25 mouse cellular contexts compared by ENCODE assay signal in genomic region chr14:29018316-29019000, GRCm38 (mm10). TPM values are rescaled to one million over a fixed set of nuclear protein-coding genes. Genes with fewer than 3 reads are reported as not detected.
DNase-seq lines count a peak whose midpoint lies in the region; ATAC-seq and TF ChIP-seq lines count a peak whose summit lies in the region.
"Had no signal": no experiment of that assay in that cellular context is flagged by ENCODE, and none has a peak within 500 bp of the region (broad histone marks: within the 10 kb centered on the region; RNA-seq: fewer than 3 reads in every experiment).

No protein-coding gene starts in this region.

- H3K36me3 ChIP-seq in forebrain, embryonic 10.5 days (replicated peaks), result no peaks in the 10 kb centered on the region
- H3K36me3 ChIP-seq in forebrain, postnatal 0 days (ENCODE audit: insufficient read depth), result no peaks in the 10 kb centered on the region
- no peaks in the 10 kb centered on the region for H3K36me3 ChIP-seq in heart, embryonic 11.5 days (ENCODE audit: control insufficient read depth, insufficient read depth, low read length)
- no peaks in the 10 kb centered on the region for H3K36me3 ChIP-seq in hindbrain, embryonic 11.5 days (ENCODE audit: control insufficient read depth, insufficient read depth, low read length)
- H3K36me3 ChIP-seq in hindbrain, embryonic 14.5 days (replicated peaks; ENCODE audit: control insufficient read depth, insufficient read depth), result no peaks in the 10 kb centered on the region
- H3K36me3 ChIP-seq in heart, postnatal 0 days (replicated peaks; ENCODE audit: control insufficient read depth, insufficient read depth, low read length), result no peaks in the 10 kb centered on the region
- H3K36me3 ChIP-seq: kidney, embryonic 15.5 days; lung, embryonic 15.5 days had no signal

- no peaks in the 10 kb centered on the region for H3K9me3 ChIP-seq in forebrain, embryonic 10.5 days
- no peaks in the 10 kb centered on the region for H3K9me3 ChIP-seq in forebrain, postnatal 0 days (ENCODE audit: low read length)
- no peaks in the 10 kb centered on the region for H3K9me3 ChIP-seq in heart, embryonic 11.5 days (replicated peaks; ENCODE audit: control insufficient read depth, low read length)
- H3K9me3 ChIP-seq in hindbrain, embryonic 11.5 days (ENCODE audit: control insufficient read depth, low read length), result no peaks in the 10 kb centered on the region
- no peaks in the 10 kb centered on the region for H3K9me3 ChIP-seq in hindbrain, embryonic 14.5 days (ENCODE audit: control insufficient read depth, low read length)
- no peaks in the 10 kb centered on the region for H3K9me3 ChIP-seq in heart, postnatal 0 days (replicated peaks; ENCODE audit: control insufficient read depth, low read length)
- H3K9me3 ChIP-seq: kidney, embryonic 15.5 days; lung, embryonic 15.5 days had no signal

- DNase-seq in forebrain, embryonic 10.5 days (ENCODE audit: extremely low spot score, low spot score), result no peak
- no peak for DNase-seq in forebrain, postnatal 0 days
- no peak for DNase-seq in heart, postnatal 14 days
- DNase-seq in hindbrain, embryonic 11.5 days (ENCODE audit: low spot score), result no peak
- no peak for DNase-seq in hindbrain, embryonic 14.5 days (ENCODE audit: low spot score)
- no peak for DNase-seq in heart, postnatal 0 days (ENCODE audit: low spot score)
- no peak for DNase-seq in cerebellum, postnatal 10 days
- DNase-seq: cerebellum, adult 2 months; cerebellum, postnatal 36 days; kidney, adult 11 months; lung, postnatal 36 days; thymus, adult 18-20 months; thymus, postnatal 36 days had no signal

- WGBS in forebrain, embryonic 10.5 days, result 24% methylated on average over 7 of the region's 7 CpGs
- WGBS in forebrain, postnatal 0 days, result 27% methylated on average over 7 of the region's 7 CpGs
- WGBS in heart, embryonic 11.5 days (ENCODE audit: insufficient replicate concordance), result 39% methylated on average over 7 of the region's 7 CpGs
- WGBS in hindbrain, embryonic 11.5 days, result 26% methylated on average over 7 of the region's 7 CpGs
- 28% methylated on average over 7 of the region's 7 CpGs for WGBS in hindbrain, embryonic 14.5 days
- WGBS in heart, postnatal 0 days, result 31% methylated on average over 7 of the region's 7 CpGs

- no peak for ATAC-seq in forebrain, postnatal 0 days
- ATAC-seq in heart, embryonic 11.5 days (replicated peaks; ENCODE audit: insufficient number of reproducible peaks, low FRiP score, low TSS enrichment), result no peak
- ATAC-seq in hindbrain, embryonic 11.5 days (ENCODE audit: low FRiP score), result no peak
- ATAC-seq in hindbrain, embryonic 14.5 days (ENCODE audit: low FRiP score), result no peak
- ATAC-seq in heart, postnatal 0 days (ENCODE audit: insufficient read depth, low read depth), result no peak
- ATAC-seq: CD4-positive, CD25-positive, alpha-beta regulatory T cell, adult 4 months had no signal

- H3K27me3 ChIP-seq in forebrain, embryonic 10.5 days (ENCODE audit: poor library complexity, severe bottlenecking), result peaks cover 46% of the 10 kb centered on the region
- H3K27me3 ChIP-seq in forebrain, postnatal 0 days (ENCODE audit: insufficient read depth, low read length), result no peaks in the 10 kb centered on the region
- no peaks in the 10 kb centered on the region for H3K27me3 ChIP-seq in heart, embryonic 11.5 days (ENCODE audit: control insufficient read depth, insufficient read depth, low read length)
- no peaks in the 10 kb centered on the region for H3K27me3 ChIP-seq in hindbrain, embryonic 11.5 days (ENCODE audit: control insufficient read depth, insufficient read depth, low read length)
- no peaks in the 10 kb centered on the region for H3K27me3 ChIP-seq in hindbrain, embryonic 14.5 days (ENCODE audit: control insufficient read depth, insufficient read depth, low read length)
- peaks cover 5% of the 10 kb centered on the region; the same call in 1 of the 2 replicates for H3K27me3 ChIP-seq in heart, postnatal 0 days (ENCODE audit: control insufficient read depth, insufficient read depth, low read length)
- H3K27me3 ChIP-seq: kidney, embryonic 15.5 days; lung, embryonic 15.5 days; megakaryocyte, embryonic 14.5 days had no signal

- H3K9ac ChIP-seq in forebrain, postnatal 0 days, result no peak overlapping the region
- 0 out of 2 replicates have a peak overlapping the region, but pooled peaks have one; percentile 16 for H3K9ac ChIP-seq in heart, embryonic 11.5 days (ENCODE audit: low read depth, low read length)
- no peak overlapping the region for H3K9ac ChIP-seq in hindbrain, embryonic 11.5 days (ENCODE audit: low read depth, low read length)
- H3K9ac ChIP-seq in hindbrain, embryonic 14.5 days, result no peak overlapping the region
- H3K9ac ChIP-seq in heart, postnatal 0 days (replicated peaks; ENCODE audit: low read depth, low read length), result no peak overlapping the region
- H3K9ac ChIP-seq: kidney, embryonic 15.5 days; liver, embryonic 14.5 days; lung, embryonic 15.5 days had no signal

- TF ChIP-seq CTCF in forebrain, postnatal 0 days (IDR thresholded peaks at IDR 0.05; ENCODE audit: low read depth), result no peak
- no peak for TF ChIP-seq CTCF in heart, postnatal 0 days (IDR thresholded peaks at IDR 0.05; ENCODE audit: low read depth)

- peaks cover 38% of the 10 kb centered on the region for H3K4me1 ChIP-seq in forebrain, embryonic 10.5 days
- H3K4me1 ChIP-seq in forebrain, postnatal 0 days (ENCODE audit: insufficient read depth), result no peaks in the 10 kb centered on the region
- H3K4me1 ChIP-seq in heart, embryonic 11.5 days (ENCODE audit: control insufficient read depth, insufficient read depth, low read length), result no peaks in the 10 kb centered on the region
- peaks cover 5% of the 10 kb centered on the region for H3K4me1 ChIP-seq in hindbrain, embryonic 11.5 days (replicated peaks; ENCODE audit: control insufficient read depth, insufficient read depth, low read length)
- peaks cover 7% of the 10 kb centered on the region; the same call in 1 of the 2 replicates for H3K4me1 ChIP-seq in hindbrain, embryonic 14.5 days (replicated peaks; ENCODE audit: control insufficient read depth, insufficient read depth, low read length)
- peaks cover 17% of the 10 kb centered on the region for H3K4me1 ChIP-seq in heart, postnatal 0 days (ENCODE audit: control insufficient read depth, insufficient read depth)
- H3K4me1 ChIP-seq: lung, embryonic 15.5 days; megakaryocyte, embryonic 14.5 days had no signal

- TF ChIP-seq EP300 in heart, postnatal 0 days (IDR thresholded peaks at IDR 0.05; ENCODE audit: low read depth), result no peak

- H3K4me3 ChIP-seq in forebrain, embryonic 10.5 days, result no peak overlapping the region
- H3K4me3 ChIP-seq in forebrain, postnatal 0 days (ENCODE audit: low read depth, low read length), result no peak overlapping the region
- no peak overlapping the region for H3K4me3 ChIP-seq in heart, embryonic 11.5 days (ENCODE audit: low read depth, low read length)
- no peak overlapping the region for H3K4me3 ChIP-seq in hindbrain, embryonic 11.5 days (ENCODE audit: low read depth, low read length)
- H3K4me3 ChIP-seq in hindbrain, embryonic 14.5 days (replicated peaks; ENCODE audit: low read length), result no peak overlapping the region
- H3K4me3 ChIP-seq in heart, postnatal 0 days (ENCODE audit: low read depth, low read length), result peak overlapping the region; percentile 25
- H3K4me3 ChIP-seq: kidney, embryonic 15.5 days; lung, embryonic 15.5 days; megakaryocyte, embryonic 14.5 days had no signal

- H3K4me2 ChIP-seq in forebrain, postnatal 0 days (ENCODE audit: low read depth), result no peak overlapping the region
- peak overlapping the region; percentile 28 for H3K4me2 ChIP-seq in heart, embryonic 11.5 days
- H3K4me2 ChIP-seq in hindbrain, embryonic 11.5 days (replicated peaks; ENCODE audit: low read depth, low read length), result no peak overlapping the region
- H3K4me2 ChIP-seq in hindbrain, embryonic 14.5 days (replicated peaks), result no peak overlapping the region
- peak overlapping the region; percentile 43 for H3K4me2 ChIP-seq in heart, postnatal 0 days (ENCODE audit: low read depth, low read length)
- H3K4me2 ChIP-seq: kidney, embryonic 15.5 days; lung, embryonic 15.5 days had no signal

- intact Hi-C loops in heart, postnatal 14 days (cut with DNase I), result no loop called here

- peak overlapping the region; percentile 66; the same call in 1 of the 2 replicates for H3K27ac ChIP-seq in forebrain, embryonic 10.5 days
- H3K27ac ChIP-seq in forebrain, postnatal 0 days (ENCODE audit: low read depth, low read length), result no peak overlapping the region
- peak overlapping the region; percentile 41; the same call in 1 of the 2 replicates for H3K27ac ChIP-seq in heart, embryonic 11.5 days (ENCODE audit: low read depth, low read length)
- peak overlapping the region; percentile 34; the same call in 1 of the 2 replicates for H3K27ac ChIP-seq in hindbrain, embryonic 11.5 days (ENCODE audit: low read depth, low read length)
- no peak overlapping the region for H3K27ac ChIP-seq in hindbrain, embryonic 14.5 days
- peak overlapping the region; percentile 59 for H3K27ac ChIP-seq in heart, postnatal 0 days (ENCODE audit: low read depth)
- H3K27ac ChIP-seq: kidney, embryonic 15.5 days; liver, embryonic 14.5 days; lung, embryonic 15.5 days had no signal

RNA-seq across cellular contexts. Expression of gene Lrtm1, which starts 0.5 kb away (rescaled TPM):
- 0.76 and 1.3 TPM in 2 replicates for polyA plus RNA-seq in forebrain, embryonic 10.5 days (2016; fragmentation: Nextera tagmentation; extraction: Ambion mirVana)
- total RNA-seq in forebrain, postnatal 0 days (2014; rRNA removed), result under 0.01 TPM in 1 of 2 replicates, not detected in the other
- 0.02 TPM in 1 of 2 replicates, not detected in the other for polyA plus RNA-seq in forebrain, postnatal 0 days (2015; fragmentation: Nextera tagmentation; extraction: Ambion mirVana)
- 0.80 and 0.92 TPM in 2 replicates for polyA plus RNA-seq in heart, embryonic 11.5 days (2014; fragmentation: Nextera tagmentation; extraction: Ambion mirVana)
- 100 to 1,000 TPM; 149 to 157 TPM for total RNA-seq in heart, postnatal 14 days (2021)
- polyA plus RNA-seq in hindbrain, embryonic 11.5 days (2014; fragmentation: Nextera tagmentation; extraction: Ambion mirVana), result 0.36 and 0.62 TPM in 2 replicates
- 0.12 and 0.70 TPM in 2 replicates for polyA plus RNA-seq in hindbrain, embryonic 14.5 days (2014; fragmentation: Nextera tagmentation; extraction: Ambion mirVana)
- 4.2 and 4.8 TPM in 2 replicates for total RNA-seq in heart, postnatal 0 days (2014; rRNA removed; ENCODE audit: low replicate concordance)
- polyA plus RNA-seq in heart, postnatal 0 days (2015; fragmentation: Nextera tagmentation; extraction: Ambion mirVana), result 3.2 and 4.8 TPM in 2 replicates
- total RNA-seq: granulocyte monocyte progenitor cell, adult 5-6 weeks; left cerebral cortex, postnatal 14 days; monocyte, adult 5-6 weeks; neutrophil, adult 5-6 weeks had no signal
- polyA plus RNA-seq: CD4-positive, CD25-positive, alpha-beta regulatory T cell, adult 4 months; cerebellum, adult 2 months; frontal cortex, adult 2 months; lung, embryonic 15.5 days; small intestine, adult 2 months had no signal

Comparison
In these comparisons a context has a peak if more than half of its experiments do, and no peak if none do; other contexts are left out.
1. H3K27ac ChIP-seq: peak in forebrain, embryonic 10.5 days (single experiment), heart, embryonic 11.5 days (single experiment), hindbrain, embryonic 11.5 days (single experiment) and heart, postnatal 0 days (single experiment); none in forebrain, postnatal 0 days (single experiment) and hindbrain, embryonic 14.5 days (single experiment).
2. H3K4me2 ChIP-seq: peak in heart, embryonic 11.5 days (single experiment) and heart, postnatal 0 days (single experiment); none in forebrain, postnatal 0 days (single experiment), hindbrain, embryonic 11.5 days (single experiment) and hindbrain, embryonic 14.5 days (single experiment).